Mouse (Mus musculus) C2C12 (cell line): Measurements from ENCODE around the gene Hoxa1.

Experiments
- CEBPB ChIP-seq: IDR thresholded peaks from one replicate; pipeline ENCODE4 v1.6.1; 2011; ENCODE audit warnings: low read depth, mild to moderate bottlenecking, control low read depth, moderate library complexity
- CTCF ChIP-seq: IDR thresholded peaks from one replicate; pipeline ENCODE4 v1.5.1; 2011; ENCODE audit not compliant: control insufficient read depth, insufficient read depth, insufficient read length
- FOSL1 ChIP-seq: IDR thresholded peaks from one replicate; pipeline ENCODE4 v1.8.0; 2011; ENCODE audit warnings: mild to moderate bottlenecking, low read length; ENCODE audit not compliant: poor library complexity, insufficient read depth, severe bottlenecking
- MAX ChIP-seq: IDR thresholded peaks from one replicate; pipeline ENCODE4 v1.6.1; 2011; ENCODE audit warnings: mild to moderate bottlenecking, control low read depth
- MYOD1 ChIP-seq: IDR thresholded peaks from one replicate; pipeline ENCODE4 v1.6.1; 2011; ENCODE audit warnings: low read depth; ENCODE audit not compliant: control insufficient read depth, insufficient read length
- MYOG ChIP-seq: IDR thresholded peaks from one replicate; pipeline ENCODE4 v1.6.1; 2011; ENCODE audit not compliant: control insufficient read depth, insufficient read length; ENCODE audit errors: extremely low read depth
- USF1 ChIP-seq: IDR thresholded peaks from one replicate; pipeline ENCODE4 v1.6.1; 2011; ENCODE audit warnings: low read depth, mild to moderate bottlenecking, control low read depth, moderate library complexity

DNA sequence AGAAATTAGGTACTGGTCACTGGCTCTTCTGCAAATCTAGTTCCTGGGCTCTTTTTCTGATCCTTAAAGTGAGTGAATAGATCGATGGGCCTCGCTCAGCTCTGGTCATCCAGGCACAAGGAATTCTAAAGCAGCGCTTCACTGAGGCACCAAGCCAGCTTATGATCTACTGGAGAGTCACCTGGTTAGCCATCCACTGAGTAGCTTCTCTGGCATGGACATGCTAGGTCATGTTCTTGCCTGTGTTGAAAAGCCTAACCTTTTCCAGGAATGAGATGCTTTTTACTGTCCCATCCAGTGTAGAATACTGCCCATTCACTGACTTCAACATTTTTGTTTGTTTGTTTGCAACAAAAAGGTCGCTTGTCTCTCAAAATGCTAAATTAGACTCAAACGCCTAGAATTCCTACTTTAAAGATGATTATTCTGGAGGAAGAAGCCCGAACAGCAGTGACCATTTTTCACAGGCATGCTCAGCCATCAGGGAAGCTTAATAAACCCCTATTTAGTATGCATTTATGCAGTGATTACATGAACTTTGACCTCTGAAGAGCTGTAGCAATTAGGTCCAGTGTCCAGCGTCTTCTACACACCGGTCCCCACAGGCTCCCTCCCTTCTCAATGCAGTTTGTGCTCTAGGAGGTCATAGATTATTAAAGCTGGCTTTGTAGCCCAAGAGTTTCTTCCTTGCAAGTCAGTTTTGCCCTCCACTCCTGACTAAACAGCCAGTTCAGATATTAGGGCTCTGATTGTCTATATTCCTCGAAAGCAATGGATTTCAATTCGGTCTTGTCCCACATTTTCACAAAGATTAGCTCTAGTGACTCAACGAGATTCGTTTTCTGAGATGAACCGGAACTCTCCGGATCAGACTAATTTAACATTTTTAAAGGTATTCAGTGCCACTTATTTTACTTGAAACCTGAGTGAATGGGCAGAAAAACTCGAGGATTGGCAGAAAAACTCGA, 5.6 kb downstream of the Hoxa1 start:
- no peak for TF ChIP-seq CTCF
- TF ChIP-seq MAX: no peak
- no peak for TF ChIP-seq USF1
- no peak for TF ChIP-seq MYOD1
- no peak for TF ChIP-seq CEBPB
- TF ChIP-seq MYOG: no peak
- no peak for TF ChIP-seq FOSL1
